In the genomic region with DNA sequence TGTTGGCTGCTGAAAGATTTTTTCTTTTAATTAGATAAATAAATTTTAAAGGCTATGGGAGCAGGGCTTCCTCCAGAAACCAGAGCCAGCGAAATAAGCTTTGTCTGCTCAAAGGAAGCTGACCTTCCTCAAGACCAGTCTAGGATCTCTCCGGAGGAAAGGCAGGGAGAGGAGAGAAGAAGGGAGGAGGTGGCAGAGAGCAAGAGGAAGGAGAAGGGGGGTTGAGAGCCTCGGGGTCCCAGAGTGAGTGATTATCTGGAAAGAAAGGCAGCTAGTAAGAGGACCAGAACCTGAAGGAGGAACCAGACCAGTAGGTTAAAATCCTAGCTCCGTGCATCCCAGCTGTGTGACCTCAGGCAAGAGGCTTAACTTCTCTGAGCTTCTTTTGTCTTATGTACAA, we compare ENCODE assay signal across 8 mouse cellular contexts. TPM values are rescaled to one million over a fixed set of nuclear protein-coding genes. Genes with fewer than 3 reads are reported as not detected.
DNase-seq lines count a peak whose midpoint lies in the region; ATAC-seq lines count a peak whose summit lies in the region.
"Had no signal": no experiment of that assay in that cellular context is flagged by ENCODE, and none has a peak within 500 bp of the region (broad histone marks: within the 10 kb centered on the region; RNA-seq: fewer than 3 reads in every experiment).

No protein-coding gene starts in this region.

- H3K4me3 ChIP-seq in forebrain, embryonic 11.5 days (ENCODE audit: low read depth, low read length), result no peak overlapping the region
- H3K4me3 ChIP-seq in intestine, embryonic 15.5 days (replicated peaks), result no peak overlapping the region
- no peak overlapping the region for H3K4me3 ChIP-seq in neural tube, embryonic 15.5 days (replicated peaks)

- H3K9ac ChIP-seq in forebrain, embryonic 11.5 days (ENCODE audit: low read length), result no peak overlapping the region
- no peak overlapping the region for H3K9ac ChIP-seq in intestine, embryonic 15.5 days
- no peak overlapping the region for H3K9ac ChIP-seq in neural tube, embryonic 15.5 days (replicated peaks)

- no peaks in the 10 kb centered on the region for H3K36me3 ChIP-seq in forebrain, embryonic 11.5 days (ENCODE audit: control insufficient read depth, insufficient read depth, low read length)
- H3K36me3 ChIP-seq in intestine, embryonic 15.5 days, result no peaks in the 10 kb centered on the region
- H3K36me3 ChIP-seq in neural tube, embryonic 15.5 days, result no peaks in the 10 kb centered on the region
- H3K36me3 ChIP-seq: G1E had no signal

- 18% methylated on average over 4 of the region's 4 CpGs for WGBS in forebrain, embryonic 11.5 days
- 28% methylated on average over 4 of the region's 4 CpGs for WGBS in intestine, embryonic 15.5 days
- 13% methylated on average over 4 of the region's 4 CpGs for WGBS in neural tube, embryonic 15.5 days

- H3K27me3 ChIP-seq in forebrain, embryonic 11.5 days (ENCODE audit: control insufficient read depth, insufficient read depth, low read length), result peaks cover 2% of the 10 kb centered on the region; the same call in 1 of the 2 replicates
- no peaks in the 10 kb centered on the region for H3K27me3 ChIP-seq in intestine, embryonic 15.5 days (replicated peaks)
- peaks cover 10% of the 10 kb centered on the region; the same call in 1 of the 2 replicates for H3K27me3 ChIP-seq in neural tube, embryonic 15.5 days (replicated peaks)

- no peak overlapping the region for H3K27ac ChIP-seq in forebrain, embryonic 11.5 days (ENCODE audit: low read depth, low read length)
- H3K27ac ChIP-seq in intestine, embryonic 15.5 days, result no peak overlapping the region
- peak overlapping the region; percentile 60; the same call in 1 of the 2 replicates for H3K27ac ChIP-seq in neural tube, embryonic 15.5 days (replicated peaks)

- peak; percentile 22 for DNase-seq in kidney, postnatal 10 days
- no peak for DNase-seq in kidney, adult 18-20 months
- DNase-seq in forebrain, embryonic 11.5 days (ENCODE audit: low spot score), result no peak
- no peak for DNase-seq in adrenal gland, adult 18-20 months (ENCODE audit: low spot score in 2 of 2)
- no peak for DNase-seq in gastrocnemius, adult 8-10 months (ENCODE audit: low spot score in 2 of 2)

- no peaks in the 10 kb centered on the region for H3K9me3 ChIP-seq in forebrain, embryonic 11.5 days (ENCODE audit: control insufficient read depth, low read length)
- no peaks in the 10 kb centered on the region for H3K9me3 ChIP-seq in intestine, embryonic 15.5 days
- no peaks in the 10 kb centered on the region for H3K9me3 ChIP-seq in neural tube, embryonic 15.5 days (replicated peaks)

- peak overlapping the region; percentile 32; the same call in 1 of the 2 replicates for H3K4me2 ChIP-seq in forebrain, embryonic 11.5 days (ENCODE audit: low read depth, low read length, severe bottlenecking)
- H3K4me2 ChIP-seq in intestine, embryonic 15.5 days (replicated peaks), result peak overlapping the region; percentile 41
- H3K4me2 ChIP-seq in neural tube, embryonic 15.5 days, result peak overlapping the region; percentile 52

- ATAC-seq in forebrain, embryonic 11.5 days (replicated peaks; ENCODE audit: low FRiP score), result peak; percentile 42; the same call in 1 of the 2 replicates
- no peak for ATAC-seq in intestine, embryonic 15.5 days
- ATAC-seq in neural tube, embryonic 15.5 days (ENCODE audit: low FRiP score), result no peak

- 0 out of 2 replicates have a peak, but pooled peaks cover 3% of the 10 kb centered on the region for H3K4me1 ChIP-seq in forebrain, embryonic 11.5 days (replicated peaks; ENCODE audit: control insufficient read depth, insufficient read depth, low read length)
- peaks cover 9% of the 10 kb centered on the region for H3K4me1 ChIP-seq in intestine, embryonic 15.5 days (replicated peaks)
- peaks cover 15% of the 10 kb centered on the region for H3K4me1 ChIP-seq in neural tube, embryonic 15.5 days

RNA-seq across cellular contexts. Expression of a gene that starts 31.7 kb away (rescaled TPM):
- 3.3 and 3.6 TPM in 2 replicates for polyA plus RNA-seq in forebrain, embryonic 11.5 days (2014; fragmentation: Nextera tagmentation; extraction: Ambion mirVana)
- polyA plus RNA-seq in intestine, embryonic 15.5 days (2015; fragmentation: Nextera tagmentation; extraction: Ambion mirVana), result 5.6 and 5.9 TPM in 2 replicates
- polyA plus RNA-seq in neural tube, embryonic 15.5 days (2015; fragmentation: Nextera tagmentation; extraction: Ambion mirVana), result 4.5 and 4.6 TPM in 2 replicates
- 10 to 100 TPM; 39.1 to 86.4 TPM for total RNA-seq in adrenal gland, adult 18-20 months (2021)
- total RNA-seq in gastrocnemius, adult 8-10 months (2022), result 10 to 100 TPM; 10.8 to 23.7 (median 18.9) TPM
- polyA plus RNA-seq: G1E had no signal
